Mouse (Mus musculus): ENCODE results near the gene Selenoo.
A peak's percentile ranks its signal among the peaks of the same experiment; 100 is the strongest.

Selenoo gene

DNA sequence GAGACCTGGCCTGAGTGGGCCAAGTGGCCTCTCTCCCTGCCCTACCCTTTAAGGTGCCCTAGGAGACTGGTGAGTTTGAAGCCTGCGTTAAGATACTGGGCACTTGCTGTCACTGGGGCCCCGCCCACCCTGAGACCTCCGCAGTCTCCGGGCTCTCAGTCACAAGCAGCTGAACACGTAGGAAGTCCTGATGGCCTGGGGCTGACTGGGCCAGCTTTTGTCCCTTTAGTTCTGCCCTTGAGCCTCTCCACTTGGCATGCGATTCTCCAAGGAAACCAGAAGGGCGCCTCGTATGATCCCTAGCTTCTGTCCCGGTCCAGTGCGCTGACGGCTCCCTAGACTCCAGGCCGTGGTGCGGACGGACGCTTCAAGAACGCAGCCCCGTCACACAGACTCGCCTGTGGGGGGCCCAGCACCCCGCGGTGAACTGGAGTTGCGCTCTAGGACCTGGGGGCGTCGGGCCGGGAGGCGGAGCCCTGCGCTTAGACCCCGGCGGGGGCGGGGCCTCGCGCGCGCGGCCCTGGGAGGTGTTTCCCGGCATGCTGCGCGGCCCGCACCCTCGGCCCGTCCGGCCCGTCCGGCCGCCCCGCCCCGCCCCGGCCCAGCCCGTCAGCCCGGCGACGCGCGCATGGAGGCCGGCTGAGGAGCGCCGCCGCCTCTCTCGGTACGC is 13.3 kb upstream of the Selenoo start:
- DNase-seq (ENCODE audit: low spot score in 2 of 2) = peak; percentile 90 to 91

GRCm38 (mm10) chr15:89076156-89076731 is 12.6 kb upstream of the Selenoo start:
- DNase-seq (ENCODE audit: low spot score in 2 of 2) = peak; percentile 42 to 55

DNA sequence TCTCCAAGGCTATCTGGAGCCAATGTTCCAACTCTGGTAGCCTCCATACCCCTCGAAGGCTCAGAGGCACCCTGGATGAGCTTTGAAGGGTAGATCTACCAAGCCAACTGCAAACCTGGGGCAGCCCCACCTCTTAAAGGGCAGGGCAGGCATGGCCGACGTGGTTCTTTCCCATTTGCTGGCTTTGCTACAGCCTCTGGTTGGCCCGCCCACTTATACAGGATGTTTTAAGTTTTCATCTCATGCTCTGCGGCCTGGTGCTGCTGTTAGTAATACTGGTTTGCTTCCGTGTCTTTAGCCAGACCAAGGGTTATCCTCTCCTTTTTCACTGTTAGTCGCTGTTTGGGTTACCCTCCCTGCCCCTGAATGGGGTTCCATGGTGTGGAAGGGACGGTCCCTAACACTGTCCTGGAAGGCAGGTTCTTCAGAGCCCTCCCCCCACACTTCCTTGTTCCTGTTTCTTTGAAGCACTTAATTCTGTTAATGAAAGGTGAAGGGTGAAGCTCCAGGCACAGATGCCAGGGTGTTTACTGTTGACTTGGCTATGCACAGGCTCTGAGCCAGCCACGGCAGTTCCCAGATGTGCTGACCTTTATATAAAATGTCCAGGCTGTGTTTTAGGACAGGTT is 10.6 kb upstream of the Selenoo start:
- DNase-seq (ENCODE audit: low spot score in 2 of 2) = peak; percentile 43 to 60

GRCm38 (mm10) chr15:89083906-89084305 is 5.0 kb upstream of the Selenoo start:
- DNase-seq (ENCODE audit: low spot score in 2 of 2) = no peak

DNA sequence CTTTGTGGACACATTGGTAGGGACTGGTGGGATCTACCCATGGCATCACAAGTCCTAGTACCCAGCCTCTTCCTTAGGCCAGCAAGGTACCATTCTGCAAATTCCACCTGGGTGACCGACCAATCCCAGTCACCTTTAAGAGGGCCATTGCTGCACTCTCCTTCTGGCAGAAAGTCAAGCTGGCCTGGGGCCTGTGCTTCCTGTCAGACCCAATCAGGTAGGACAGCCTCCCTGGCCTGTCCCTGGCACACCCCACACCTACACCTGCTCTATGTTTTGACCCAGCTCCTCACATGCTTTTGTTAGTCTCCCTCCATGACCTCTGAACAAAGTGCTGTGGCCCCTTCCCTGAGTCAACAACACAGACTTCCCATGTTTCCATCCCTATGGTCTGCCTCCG is 4.1 kb upstream of the Selenoo start:
- DNase-seq (ENCODE audit: low spot score in 2 of 2) = no peak

GRCm38 (mm10) chr15:89089248-89090051 is 566 bp downstream of the Selenoo start:
- DNase-seq (ENCODE audit: low spot score in 2 of 2) = no peak

DNA sequence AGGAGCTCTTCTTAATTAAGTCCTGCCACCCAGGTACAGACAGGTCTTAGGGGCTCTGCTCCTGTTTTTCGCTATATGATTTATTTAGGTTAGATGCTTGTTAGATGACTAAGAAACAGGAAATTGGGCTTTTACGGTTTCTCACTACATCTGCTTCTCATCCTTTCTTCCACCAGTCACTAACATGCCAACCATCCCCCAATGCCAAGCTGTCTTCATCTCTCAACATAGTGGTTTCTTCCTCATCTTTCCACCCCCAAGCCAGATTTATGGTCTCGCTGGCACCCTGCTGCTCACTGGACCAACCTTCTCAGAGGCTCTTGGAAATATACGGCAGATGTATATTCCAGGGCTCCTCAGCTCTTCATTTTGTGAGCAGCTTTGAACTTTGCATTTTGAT is 1.8 kb downstream of the Selenoo start:
- no peak for DNase-seq (ENCODE audit: low spot score in 2 of 2)

DNA sequence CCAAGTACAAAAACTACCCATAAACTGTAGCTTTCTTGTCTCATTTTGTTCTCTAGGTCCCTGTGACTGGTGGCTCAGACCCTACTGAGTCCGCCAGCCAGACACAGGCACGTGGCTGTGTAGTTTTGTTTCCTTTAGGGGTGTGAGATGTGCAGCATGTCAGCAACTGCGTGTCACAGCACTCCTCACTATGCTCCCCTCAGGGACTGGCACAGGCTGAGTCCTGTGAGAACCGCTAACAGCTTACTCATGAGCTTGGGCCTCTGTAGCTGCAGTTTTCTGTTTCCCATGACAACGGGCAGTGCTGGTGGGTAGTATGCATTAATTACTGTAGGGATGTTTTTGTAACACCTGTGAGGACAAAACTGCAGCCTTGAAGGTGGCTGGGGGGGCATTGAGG is 3.3 kb downstream of the Selenoo start:
- DNase-seq (ENCODE audit: low spot score in 2 of 2) = no peak

- no peak for DNase-seq (ENCODE audit: low spot score in 2 of 2)
Measured at GRCm38 (mm10) chr15:89097450-89097849, 8.6 kb downstream of the Selenoo start.

GRCm38 (mm10) chr15:89098616-89099015 is 9.7 kb downstream of the Selenoo start:
- DNase-seq (ENCODE audit: low spot score in 2 of 2) = no peak

DNA sequence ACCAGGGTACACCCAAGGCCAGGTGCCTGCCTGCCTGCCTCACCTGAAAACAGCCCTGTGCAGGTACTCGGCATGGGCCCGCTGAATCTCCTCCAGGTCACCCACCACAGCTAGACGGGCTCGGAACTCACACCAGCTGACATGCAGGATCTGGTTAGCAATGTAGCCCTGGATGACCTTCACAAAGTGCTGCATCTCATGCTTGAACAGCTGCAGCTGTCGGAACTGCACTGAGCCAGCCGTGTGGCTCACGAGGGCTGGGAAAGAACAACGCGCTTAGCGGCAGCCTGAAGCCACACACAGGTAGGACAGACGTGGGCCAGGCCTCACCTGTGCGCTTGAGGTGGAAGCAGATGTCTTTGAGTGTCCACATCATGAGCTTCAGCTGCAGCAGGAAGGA is 11.9 kb downstream of the Selenoo start:
- DNase-seq (ENCODE audit: low spot score in 2 of 2) = no peak

DNA sequence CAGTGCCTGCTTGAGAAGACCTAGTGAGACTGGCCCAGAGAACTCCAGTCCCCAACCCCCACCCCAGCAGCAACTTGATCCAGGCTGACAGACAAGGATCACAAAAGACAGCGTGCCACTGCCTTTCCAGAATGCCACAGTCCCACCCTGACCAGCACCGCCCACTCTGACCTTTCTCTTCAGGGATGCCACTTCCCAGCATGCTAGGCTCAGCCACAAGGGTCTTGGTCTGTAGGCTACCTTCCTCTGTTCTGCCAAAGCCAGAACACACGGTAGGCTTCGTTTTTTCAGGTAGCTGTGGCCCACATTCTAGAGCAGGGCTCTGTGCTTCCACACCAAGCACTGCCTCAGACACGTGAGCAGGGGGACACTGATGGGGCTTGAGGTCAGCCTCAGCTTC is 13.8 kb downstream of the Selenoo start:
- no peak for DNase-seq (ENCODE audit: low spot score in 2 of 2)

DNA sequence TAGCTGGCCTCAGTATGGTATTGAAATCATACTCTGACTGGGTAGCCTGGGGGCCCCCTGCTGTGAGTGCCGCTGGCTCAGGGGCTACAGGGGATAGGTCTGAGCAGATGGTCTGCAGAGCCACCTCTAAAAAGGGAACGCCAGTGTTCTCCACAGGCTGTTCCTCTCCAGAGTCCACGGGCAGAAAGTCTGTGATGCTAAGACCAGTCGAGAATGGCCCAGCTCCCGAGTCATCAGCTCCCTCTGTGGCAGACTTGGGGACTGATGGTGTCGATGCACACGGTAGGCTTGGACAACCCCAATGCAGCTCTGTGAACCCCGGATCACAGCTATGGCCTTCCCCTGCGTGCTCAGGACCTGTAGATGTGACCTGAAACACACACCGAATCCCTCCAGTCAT is 15.0 kb downstream of the Selenoo start:
- no peak for DNase-seq (ENCODE audit: low spot score in 2 of 2)

DNA sequence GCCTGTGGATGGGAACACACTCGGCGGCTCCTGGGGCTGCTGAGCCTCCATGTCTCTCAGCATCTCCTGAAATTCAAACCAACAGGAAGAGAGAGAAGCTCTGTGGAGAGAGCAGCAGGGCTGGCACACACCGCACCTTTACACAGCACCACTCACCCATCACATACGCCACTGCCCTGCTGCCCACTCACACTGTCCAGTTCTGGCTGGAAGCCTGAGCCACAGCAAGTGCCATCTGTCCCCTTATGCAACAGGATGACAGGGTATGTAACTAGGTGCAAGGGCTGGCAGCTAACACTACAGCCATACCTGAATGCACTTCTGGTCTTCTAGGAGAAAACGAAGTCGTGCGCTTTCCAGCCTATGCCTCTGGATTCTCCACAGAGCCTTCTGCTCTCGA is 15.5 kb downstream of the Selenoo start:
- DNase-seq (ENCODE audit: low spot score in 2 of 2) = no peak

DNA sequence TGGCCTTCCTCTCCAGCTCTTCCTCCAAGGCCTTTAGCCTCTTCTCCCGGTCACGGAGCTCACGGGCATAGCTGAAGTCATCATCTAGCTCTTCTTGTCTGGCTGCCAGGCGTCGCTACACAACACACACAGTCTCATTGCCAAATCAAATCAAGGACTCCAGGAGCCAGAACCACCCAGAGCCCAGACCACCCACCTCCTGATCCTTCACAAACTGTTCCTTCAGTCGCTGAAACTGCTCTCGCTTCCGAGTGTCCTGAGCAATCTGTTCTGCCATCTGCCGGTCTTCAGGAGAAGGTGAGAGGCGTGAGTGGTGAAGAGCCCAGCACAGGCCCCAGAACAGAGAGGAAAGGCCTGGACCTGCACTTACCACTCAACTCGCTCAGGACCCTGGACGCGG is 17.2 kb downstream of the Selenoo start:
- DNase-seq (ENCODE audit: low spot score in 2 of 2) = no peak

- no peak for DNase-seq (ENCODE audit: low spot score in 2 of 2)
Measured at GRCm38 (mm10) chr15:89106976-89107375, 18.1 kb downstream of the Selenoo start.

- DNase-seq (ENCODE audit: low spot score in 2 of 2) = no peak
Measured at GRCm38 (mm10) chr15:89110147-89110546, 21.3 kb downstream of the Selenoo start.

DNA sequence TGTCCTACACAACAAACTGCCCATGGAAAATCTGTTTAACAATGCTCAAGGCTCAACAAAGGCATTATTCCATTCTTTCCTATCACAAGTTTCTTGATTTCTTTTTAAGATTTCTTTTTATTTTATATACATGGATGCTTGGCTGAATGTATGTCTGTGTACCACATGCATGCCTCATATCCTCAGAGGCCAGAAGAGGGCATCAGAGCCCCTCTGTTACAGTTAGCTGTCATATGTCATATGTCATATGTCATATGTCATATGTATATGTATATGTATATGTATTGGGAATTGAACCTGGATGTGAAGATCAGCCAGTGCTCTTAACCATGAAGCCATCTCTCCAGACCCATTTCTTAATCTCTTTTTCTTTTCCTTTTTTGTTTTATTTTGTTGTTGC is 29.1 kb downstream of the Selenoo start:
- no peak for DNase-seq (ENCODE audit: low spot score in 2 of 2)

DNA sequence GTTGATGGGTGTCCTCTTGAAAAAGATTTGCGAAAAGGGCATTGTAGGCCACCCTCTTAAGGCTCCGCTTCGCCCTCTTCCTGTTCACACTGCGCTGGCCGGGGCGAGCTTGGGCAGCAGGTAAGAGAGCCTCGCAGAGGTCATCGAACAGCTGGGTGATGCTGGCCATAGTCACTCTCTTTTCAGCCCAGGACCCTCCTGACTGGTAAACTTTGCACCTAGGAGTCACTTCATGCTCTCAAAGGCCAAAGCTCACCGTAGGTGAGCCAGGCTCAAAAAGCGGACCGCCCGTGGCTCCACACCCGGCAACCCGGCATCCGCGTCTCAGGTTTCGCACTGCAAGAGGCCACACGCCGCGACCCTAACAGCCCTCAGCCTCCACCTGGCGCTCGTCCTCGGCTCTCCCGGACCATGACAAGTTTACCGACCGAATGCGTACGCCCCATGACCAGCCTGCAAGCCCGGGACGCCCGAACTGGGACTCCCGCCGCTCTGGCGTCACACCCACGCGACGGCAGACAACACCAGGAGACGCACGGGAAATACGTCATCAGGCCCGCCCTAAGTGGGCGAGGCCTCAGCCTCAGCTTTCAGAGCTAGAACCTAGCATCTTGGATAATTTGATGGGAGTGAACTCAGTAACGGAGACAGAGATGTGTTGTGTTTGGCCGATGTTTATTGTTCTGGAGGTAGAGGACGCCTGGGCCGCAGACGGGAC is 33.9 kb downstream of the Selenoo start, which contains the start of gene Tubgcp6:
Gene Tubgcp6 (minus strand): TSS at position 464 of the 718 bp plus-strand sequence.
- peak; percentile 89 to 94 for DNase-seq (ENCODE audit: low spot score in 2 of 2)

DNA sequence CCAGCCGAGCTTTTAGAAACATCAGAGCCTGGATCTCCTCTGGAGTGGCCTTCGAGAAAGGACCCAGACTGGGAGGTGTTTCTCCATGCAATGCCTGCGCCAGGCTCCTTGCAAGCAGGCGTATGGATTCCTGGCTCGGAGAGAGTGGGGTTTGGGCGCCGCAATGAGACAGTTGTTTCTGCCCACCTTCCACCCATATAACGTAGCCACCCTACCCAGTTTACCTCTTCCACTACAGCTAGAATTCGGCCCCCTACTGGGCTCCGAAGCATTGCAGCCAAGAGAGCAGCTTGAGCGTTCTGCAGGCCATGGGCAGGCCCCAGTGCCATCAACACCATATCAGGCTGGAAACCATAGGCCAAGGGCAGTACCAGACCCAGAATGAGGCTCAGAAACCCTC is 34.7 kb downstream of the Selenoo start:
- DNase-seq (ENCODE audit: low spot score in 2 of 2) = no peak

DNA sequence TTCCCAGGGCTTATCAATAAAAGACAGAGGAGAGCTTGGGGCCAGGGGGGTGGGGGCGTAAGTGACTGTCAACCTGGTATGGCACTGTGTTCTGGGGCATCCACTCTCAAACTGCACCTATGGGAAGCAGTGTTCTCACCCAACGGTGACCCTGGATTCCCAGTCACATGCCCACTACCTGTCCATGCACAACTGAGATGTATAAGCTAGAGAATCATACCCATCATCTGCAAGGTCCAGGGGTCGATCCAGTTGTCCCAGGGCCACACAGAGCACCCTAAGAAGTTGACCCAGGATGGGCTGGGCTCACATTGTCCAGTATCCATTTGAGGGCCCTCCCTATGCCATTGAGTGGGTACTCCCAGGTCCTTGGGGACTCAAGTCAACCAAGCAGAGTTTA is 35.4 kb downstream of the Selenoo start:
- no peak for DNase-seq (ENCODE audit: low spot score in 2 of 2)

GRCm38 (mm10) chr15:89125351-89125750 is 36.5 kb downstream of the Selenoo start:
- no peak for DNase-seq (ENCODE audit: low spot score in 2 of 2)
